In the genomic region with DNA sequence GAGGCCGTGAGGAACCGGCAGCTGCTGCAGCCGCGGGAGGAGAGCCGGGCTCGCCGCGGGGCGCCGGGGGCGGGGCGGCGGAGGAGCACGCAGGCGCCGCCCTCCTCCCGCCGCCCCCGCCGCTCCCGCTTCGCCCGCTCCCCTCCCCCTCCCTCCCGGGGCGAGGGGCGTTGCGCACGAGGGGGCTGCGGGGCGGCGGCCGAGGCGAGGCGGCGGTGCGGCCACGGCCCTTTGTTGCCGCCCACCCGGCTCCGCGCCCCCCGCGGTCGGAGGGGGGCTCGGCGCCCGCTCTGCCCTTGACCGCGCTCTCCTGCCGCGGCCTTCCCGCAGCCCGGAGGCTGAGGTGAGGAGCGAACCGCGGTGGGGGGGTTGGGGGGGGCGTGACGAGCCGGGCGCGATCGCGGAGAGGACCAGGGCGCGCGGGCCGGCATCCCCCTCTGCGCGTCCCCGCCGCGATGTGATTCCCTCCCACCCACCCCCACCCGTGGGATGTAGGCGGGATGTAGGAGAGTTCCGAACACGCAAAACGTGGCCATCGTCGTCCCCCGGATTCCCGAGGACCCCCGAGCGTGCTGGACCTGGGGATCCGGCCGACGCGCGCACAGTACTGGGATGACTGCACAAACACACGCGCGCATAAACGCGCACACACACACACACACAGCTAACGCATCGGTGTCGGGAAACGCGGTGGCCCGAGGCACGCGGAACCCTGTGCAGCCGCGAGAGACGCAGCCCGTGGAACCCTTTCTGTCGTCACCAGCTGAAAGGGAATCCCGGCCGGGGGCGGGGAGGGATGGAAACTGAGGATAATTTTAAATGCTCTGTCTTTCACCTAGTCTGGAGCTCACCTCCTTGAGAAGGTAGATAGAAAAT, we compare ENCODE assay signal across 8 mouse cellular contexts. TPM values are rescaled to one million over a fixed set of nuclear protein-coding genes. Genes with fewer than 3 reads are reported as not detected.
DNase-seq lines count a peak whose midpoint lies in the region; ATAC-seq and TF ChIP-seq lines count a peak whose summit lies in the region.

A gene (minus strand): TSS at position 65 of the 876 bp plus-strand sequence.

- peak within 1 kb of the TSS; percentile 97 for H3K27ac ChIP-seq in embryonic facial prominence, embryonic 13.5 days
- peak within 1 kb of the TSS; percentile 96 for H3K27ac ChIP-seq in limb, embryonic 14.5 days (replicated peaks; ENCODE audit: low read depth, low read length)
- H3K27ac ChIP-seq in midbrain, embryonic 15.5 days = peak within 1 kb of the TSS; percentile 99
- H3K27ac ChIP-seq in stomach, postnatal 0 days (replicated peaks) = peak within 1 kb of the TSS; percentile 93

- H3K9ac ChIP-seq in embryonic facial prominence, embryonic 13.5 days = peak within 1 kb of the TSS; percentile 94
- peak within 1 kb of the TSS; percentile 95 for H3K9ac ChIP-seq in limb, embryonic 14.5 days (ENCODE audit: low read depth, low read length, severe bottlenecking)
- H3K9ac ChIP-seq in midbrain, embryonic 15.5 days = peak within 1 kb of the TSS; percentile 79
- H3K9ac ChIP-seq in stomach, postnatal 0 days (ENCODE audit: low read length) = peak within 1 kb of the TSS; percentile 91

- H3K27me3 ChIP-seq in embryonic facial prominence, embryonic 13.5 days = no peaks in the 10 kb centered on the region
- H3K27me3 ChIP-seq in limb, embryonic 14.5 days (ENCODE audit: control insufficient read depth, insufficient read depth, low read length) = no peaks in the 10 kb centered on the region
- no peaks in the 10 kb centered on the region for H3K27me3 ChIP-seq in midbrain, embryonic 15.5 days (replicated peaks)
- no peaks in the 10 kb centered on the region for H3K27me3 ChIP-seq in stomach, postnatal 0 days (ENCODE audit: control insufficient read depth, insufficient read depth, low read length)

- peak within 1 kb of the TSS; percentile 84 for H3K4me3 ChIP-seq in embryonic facial prominence, embryonic 13.5 days
- H3K4me3 ChIP-seq in limb, embryonic 14.5 days (replicated peaks; ENCODE audit: low read length) = peak within 1 kb of the TSS; percentile 89
- H3K4me3 ChIP-seq in midbrain, embryonic 15.5 days = peak within 1 kb of the TSS; percentile 58
- H3K4me3 ChIP-seq in stomach, postnatal 0 days (ENCODE audit: low read depth, low read length) = peak within 1 kb of the TSS; percentile 94

- DNase-seq in CD4-positive, CD25-positive, alpha-beta regulatory T cell, adult 2 months (ENCODE audit: low read depth, low spot score) = peak; percentile 51
- no peak for DNase-seq in heart, adult 8-10 months (ENCODE audit: low spot score)
- DNase-seq in kidney, adult 9 months = peak; percentile 28
- DNase-seq in limb, embryonic 14.5 days (ENCODE audit: low spot score) = peak; percentile 69
- DNase-seq in stomach, postnatal 0 days (ENCODE audit: low spot score) = peak; percentile 70

- H3K4me1 ChIP-seq in embryonic facial prominence, embryonic 13.5 days = peaks cover 24% of the 10 kb centered on the region
- peaks cover 8% of the 10 kb centered on the region for H3K4me1 ChIP-seq in limb, embryonic 14.5 days (ENCODE audit: control insufficient read depth, insufficient read depth, low read length)
- H3K4me1 ChIP-seq in midbrain, embryonic 15.5 days = peaks cover 30% of the 10 kb centered on the region
- H3K4me1 ChIP-seq in stomach, postnatal 0 days (replicated peaks; ENCODE audit: control insufficient read depth, insufficient read depth) = no peaks in the 10 kb centered on the region

- TF ChIP-seq POLR2A in limb, embryonic 14.5 days (IDR thresholded peaks at IDR 0.05; ENCODE audit: borderline replicate concordance, extremely low read depth, insufficient read depth, insufficient read length) = peak; percentile 31; the same call in 1 of the 2 replicates

- under 1% methylated on average over 54 of the region's 109 CpGs for WGBS in embryonic facial prominence, embryonic 13.5 days
- WGBS in limb, embryonic 14.5 days = under 1% methylated on average over 52 of the region's 109 CpGs
- 0% methylated on average over 40 of the region's 109 CpGs for WGBS in midbrain, embryonic 15.5 days
- WGBS in stomach, postnatal 0 days = 2% methylated on average over 55 of the region's 109 CpGs

- peaks cover 4% of the 10 kb centered on the region; the same call in 1 of the 2 replicates for H3K36me3 ChIP-seq in embryonic facial prominence, embryonic 13.5 days
- no peaks in the 10 kb centered on the region; the same call in 1 of the 2 replicates for H3K36me3 ChIP-seq in limb, embryonic 14.5 days (ENCODE audit: control insufficient read depth, insufficient read depth, low read length)
- no peaks in the 10 kb centered on the region for H3K36me3 ChIP-seq in midbrain, embryonic 15.5 days (replicated peaks)
- no peaks in the 10 kb centered on the region for H3K36me3 ChIP-seq in stomach, postnatal 0 days (ENCODE audit: control insufficient read depth, insufficient read depth, low read length)

- ATAC-seq in CD4-positive, CD25-positive, alpha-beta regulatory T cell, adult 4 months = no peak
- ATAC-seq in embryonic facial prominence, embryonic 13.5 days (ENCODE audit: insufficient number of reproducible peaks, insufficient read depth, low FRiP score, low TSS enrichment, low read depth) = peak; percentile 76
- peak; percentile 80 for ATAC-seq in limb, embryonic 14.5 days (ENCODE audit: low FRiP score, low read depth)
- peak; percentile 87 for ATAC-seq in midbrain, embryonic 15.5 days (replicated peaks)
- ATAC-seq in stomach, postnatal 0 days (ENCODE audit: low FRiP score, low TSS enrichment) = peak; percentile 81

- H3K9me3 ChIP-seq in embryonic facial prominence, embryonic 13.5 days = no peaks in the 10 kb centered on the region
- no peaks in the 10 kb centered on the region for H3K9me3 ChIP-seq in limb, embryonic 14.5 days (ENCODE audit: control insufficient read depth, low read length)
- H3K9me3 ChIP-seq in midbrain, embryonic 15.5 days = no peaks in the 10 kb centered on the region
- no peaks in the 10 kb centered on the region for H3K9me3 ChIP-seq in stomach, postnatal 0 days (ENCODE audit: control insufficient read depth, low read length)

- no peak for TF ChIP-seq EP300 in stomach, postnatal 0 days (optimal IDR thresholded peaks at IDR 0.05)

- H3K4me2 ChIP-seq in embryonic facial prominence, embryonic 13.5 days = peak within 1 kb of the TSS; percentile 78
- peak within 1 kb of the TSS; percentile 68 for H3K4me2 ChIP-seq in limb, embryonic 14.5 days (replicated peaks; ENCODE audit: low read depth, low read length, severe bottlenecking)
- H3K4me2 ChIP-seq in midbrain, embryonic 15.5 days = peak within 1 kb of the TSS; percentile 48
- H3K4me2 ChIP-seq in stomach, postnatal 0 days (replicated peaks; ENCODE audit: low read depth) = peak within 1 kb of the TSS; percentile 87

- no peak for TF ChIP-seq CTCF in stomach, postnatal 0 days (IDR thresholded peaks at IDR 0.05; ENCODE audit: low read depth)

RNA-seq across cellular contexts. Expression of the gene that starts here (rescaled TPM):
- 1 to 10 TPM in 1 of 2 experiments, under 1 TPM in 1; 0.43 to 1.3 TPM for polyA plus RNA-seq in CD4-positive, CD25-positive, alpha-beta regulatory T cell, adult 4 months (2017; shearing (Covaris generic))
- polyA plus RNA-seq in embryonic facial prominence, embryonic 13.5 days (2015; fragmentation: Nextera tagmentation; extraction: Ambion mirVana) = 28.0 and 30.8 TPM in 2 replicates
- 100 to 1,000 TPM; 121 to 157 (median 140) TPM for total RNA-seq in heart, adult 8-10 months (2022)
- polyA plus RNA-seq in limb, embryonic 14.5 days (2012; rRNA removed) = 87.9 and 89.2 TPM in 2 replicates
- 29.3 and 30.7 TPM in 2 replicates for polyA plus RNA-seq in limb, embryonic 14.5 days (2014; fragmentation: Nextera tagmentation; extraction: Ambion mirVana)
- polyA plus RNA-seq in midbrain, embryonic 15.5 days (2015; fragmentation: Nextera tagmentation; extraction: Ambion mirVana) = 34.6 and 36.1 TPM in 2 replicates
- polyA plus RNA-seq in stomach, postnatal 0 days (2015; fragmentation: Nextera tagmentation; extraction: Ambion mirVana) = 8.4 and 8.5 TPM in 2 replicates
